Mouse (Mus musculus): ENCODE data around the gene Zmym4.

Gene Zmym4

DNA sequence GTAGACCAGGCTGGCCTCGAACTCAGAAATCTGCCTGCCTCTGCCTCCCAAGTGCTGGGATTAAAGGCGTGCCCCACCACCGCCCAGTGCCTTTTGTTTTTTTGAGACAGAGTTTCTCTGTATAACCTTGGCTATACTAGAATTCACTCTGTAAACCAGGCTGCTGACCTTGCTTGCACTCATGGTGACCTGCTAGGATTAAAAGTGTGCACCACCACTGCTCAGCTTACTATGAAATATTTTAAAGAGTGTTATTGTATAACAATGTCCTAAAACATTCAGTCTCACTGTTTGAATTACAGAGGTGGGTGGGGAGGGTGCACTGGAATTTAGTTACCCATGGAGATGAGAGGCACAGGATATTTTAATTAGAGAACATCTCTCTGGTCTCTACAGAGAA, 25.1 kb downstream of the Zmym4 start:
- DNase-seq (ENCODE audit: low spot score in 2 of 2): no peak

DNA sequence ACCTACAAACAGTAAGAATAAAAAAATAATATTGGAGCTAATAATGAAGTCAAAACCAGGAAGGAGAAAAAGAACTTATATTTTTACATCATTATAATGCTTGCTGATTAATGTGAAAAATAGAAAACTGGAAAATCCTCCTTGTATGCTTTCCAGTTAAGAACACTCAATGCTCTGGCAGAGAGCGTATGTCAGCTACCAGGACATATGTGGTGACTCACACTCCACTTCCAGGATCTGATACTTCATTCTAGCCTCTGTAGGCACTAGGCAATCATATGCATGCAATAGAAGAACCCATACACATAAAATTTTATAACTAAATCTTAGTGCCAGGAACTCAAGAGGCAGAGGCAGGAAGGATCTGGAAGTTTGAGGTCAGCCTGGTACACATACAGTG, 40.2 kb downstream of the Zmym4 start:
- DNase-seq (ENCODE audit: low spot score in 2 of 2): no peak

DNA sequence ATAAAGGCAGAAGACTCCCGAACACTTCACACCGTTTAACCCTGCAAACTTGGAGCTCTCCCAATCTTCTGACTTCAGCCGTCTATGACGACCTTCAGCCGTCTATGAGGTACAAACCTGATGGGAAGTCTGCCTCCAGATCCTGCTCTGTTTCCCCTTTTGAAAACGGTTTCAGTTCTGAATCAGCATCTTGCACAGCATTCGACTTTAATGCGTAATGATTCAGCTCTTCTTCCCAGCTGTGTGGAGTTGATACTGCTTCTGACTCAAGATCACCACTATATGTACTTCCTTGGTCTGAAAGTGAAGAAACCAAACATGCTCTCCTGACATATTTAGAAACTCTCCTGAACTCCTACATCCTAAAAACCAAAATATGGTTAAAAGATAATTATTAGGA, 78.1 kb downstream of the Zmym4 start:
- no peak for DNase-seq (ENCODE audit: low spot score in 2 of 2)

DNA sequence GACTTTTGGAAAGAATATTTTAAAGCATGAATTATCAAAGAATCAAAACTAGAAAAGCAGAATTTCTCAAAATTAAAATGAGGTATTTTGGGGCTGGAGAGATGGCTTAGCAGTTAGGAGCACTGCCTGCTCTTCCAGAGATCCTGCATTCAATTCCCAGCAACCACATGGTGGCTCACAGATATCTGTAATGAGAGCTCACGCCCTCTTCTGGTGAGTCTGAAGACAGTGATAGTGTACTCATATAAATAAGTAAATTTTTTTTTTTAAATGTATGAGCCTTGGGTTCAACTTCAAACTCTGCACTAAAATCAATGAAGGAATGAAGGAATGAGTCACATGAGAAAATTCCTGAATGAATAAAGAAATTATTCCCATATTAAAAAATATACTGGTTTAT, 82.0 kb downstream of the Zmym4 start:
- no peak for DNase-seq (ENCODE audit: low spot score in 2 of 2)

DNA sequence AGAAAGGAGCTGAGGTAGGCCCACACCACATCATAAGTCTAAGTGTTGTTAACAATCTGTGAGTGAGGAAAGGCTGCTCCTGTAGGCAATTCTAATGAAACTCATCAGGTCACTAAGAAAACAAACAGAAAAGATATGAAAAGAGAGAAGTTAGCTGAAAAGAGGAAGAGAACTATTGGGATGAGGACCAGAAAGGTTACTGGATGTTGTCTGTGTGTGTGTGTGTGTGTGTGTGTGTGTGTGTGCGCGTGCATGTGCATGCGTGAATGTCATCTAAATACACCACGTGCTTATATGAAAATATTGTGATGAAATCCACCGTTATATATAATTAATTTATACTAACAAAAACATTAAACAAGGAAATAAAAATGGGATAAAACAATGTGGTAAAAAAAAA, 84.3 kb downstream of the Zmym4 start:
- no peak for DNase-seq (ENCODE audit: low spot score in 2 of 2)

DNA sequence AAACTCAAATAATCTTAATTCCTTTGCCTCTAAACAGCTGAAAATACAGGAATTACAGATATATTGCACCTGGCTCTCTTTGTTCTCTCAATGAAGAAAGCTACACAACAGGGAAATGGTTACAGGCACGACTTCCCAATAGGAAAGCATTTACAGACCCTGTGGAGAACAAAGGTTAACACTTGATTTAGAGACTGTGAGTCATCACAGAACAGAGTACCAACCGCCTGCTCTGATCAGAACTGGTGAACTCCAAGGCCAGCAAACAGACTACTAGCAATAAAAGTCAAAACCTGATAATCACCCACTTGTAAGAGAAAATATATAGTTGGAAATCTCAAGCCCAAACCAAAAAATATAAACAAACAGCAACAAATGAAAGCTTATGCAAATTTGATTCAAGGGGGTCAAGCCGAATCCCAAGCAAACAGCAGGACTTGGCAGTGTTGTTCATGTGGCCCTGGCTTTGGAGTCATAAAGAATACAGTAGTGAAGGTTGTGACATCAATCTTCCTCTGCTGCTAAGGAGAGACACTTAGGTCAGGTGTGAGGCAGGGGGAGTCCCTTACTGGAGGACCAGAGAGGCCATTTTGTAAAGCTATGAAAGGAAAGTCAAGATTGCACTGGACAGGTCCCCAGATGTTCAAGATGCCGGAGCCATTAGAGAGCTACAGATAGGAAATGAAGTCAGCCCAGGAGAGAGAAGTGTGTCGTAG, 88.2 kb downstream of the Zmym4 start:
- DNase-seq (ENCODE audit: low spot score in 2 of 2): no peak

DNA sequence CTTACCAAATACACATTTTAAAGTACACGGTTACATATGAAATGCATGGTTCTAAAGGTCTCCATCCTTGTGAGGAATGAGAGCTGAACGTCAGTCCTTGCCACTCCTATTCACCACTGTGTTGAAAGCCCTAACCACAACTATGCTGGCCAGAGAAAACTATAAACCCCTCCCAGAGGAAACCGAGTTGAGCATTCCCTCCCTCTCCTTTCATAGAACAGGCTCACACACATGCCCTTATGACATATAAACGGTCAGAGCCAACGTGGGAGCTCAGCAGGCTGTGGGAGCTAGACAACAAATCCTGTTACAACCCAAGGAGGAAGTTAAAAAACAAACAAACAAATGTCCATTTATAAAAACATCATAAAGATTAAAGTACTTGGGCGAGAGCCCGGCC, 95.2 kb downstream of the Zmym4 start:
- no peak for DNase-seq (ENCODE audit: low spot score in 2 of 2)

DNA sequence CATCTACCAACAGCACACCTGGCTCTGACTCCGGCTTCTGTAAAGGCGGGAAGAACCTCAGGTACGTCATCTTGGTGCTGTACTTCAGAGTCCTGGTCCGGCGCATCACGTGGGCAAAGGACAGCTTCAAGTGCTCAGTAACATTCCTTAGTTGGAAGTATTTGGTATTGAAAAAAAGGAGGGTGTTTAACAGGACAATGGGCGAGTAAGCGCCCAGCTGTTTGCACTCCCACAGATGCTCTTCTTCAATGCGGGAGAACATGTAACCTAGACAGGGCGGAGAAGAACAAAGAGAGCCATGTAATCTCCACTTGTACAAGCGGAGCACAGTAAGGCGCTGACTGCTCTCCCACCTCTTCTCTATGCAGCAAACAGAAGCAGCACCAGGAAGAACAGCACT, 99.2 kb downstream of the Zmym4 start:
- DNase-seq (ENCODE audit: low spot score in 2 of 2): no peak

DNA sequence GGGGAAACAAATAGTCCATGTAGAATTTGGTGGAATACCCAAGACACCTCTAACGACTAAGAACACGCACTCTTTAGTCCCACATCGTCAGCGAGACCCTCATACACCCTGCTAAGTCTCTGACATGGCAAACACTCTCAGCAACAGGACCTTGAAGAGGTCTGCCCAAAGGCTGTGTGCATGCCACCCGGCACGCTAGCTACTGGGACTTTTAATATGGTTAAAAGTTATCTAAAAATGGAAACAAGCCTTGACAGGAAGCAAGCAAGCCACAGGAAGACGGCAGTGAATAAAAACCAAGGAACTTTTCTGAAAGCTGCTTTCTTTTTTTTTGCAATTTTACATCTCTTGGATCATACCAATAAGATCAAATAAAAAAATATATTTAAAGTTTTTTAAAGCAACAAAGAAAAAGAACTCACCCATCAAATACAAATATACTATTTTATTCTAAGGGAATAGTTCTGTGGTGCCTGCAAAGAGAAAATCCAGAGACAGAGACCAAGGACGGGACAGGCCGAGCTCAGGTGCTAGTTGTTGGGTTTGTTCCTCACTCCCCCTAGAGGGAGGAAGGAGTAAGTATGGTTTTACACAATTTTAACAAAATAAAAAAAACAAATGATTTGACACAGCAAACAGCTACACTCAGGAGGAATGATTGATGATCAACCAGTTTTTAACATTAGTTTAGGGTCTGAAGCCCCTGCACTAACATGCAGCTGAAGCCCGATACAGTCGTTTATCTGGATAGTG, 106.2 kb downstream of the Zmym4 start:
- no peak for DNase-seq (ENCODE audit: low spot score in 2 of 2)

DNA sequence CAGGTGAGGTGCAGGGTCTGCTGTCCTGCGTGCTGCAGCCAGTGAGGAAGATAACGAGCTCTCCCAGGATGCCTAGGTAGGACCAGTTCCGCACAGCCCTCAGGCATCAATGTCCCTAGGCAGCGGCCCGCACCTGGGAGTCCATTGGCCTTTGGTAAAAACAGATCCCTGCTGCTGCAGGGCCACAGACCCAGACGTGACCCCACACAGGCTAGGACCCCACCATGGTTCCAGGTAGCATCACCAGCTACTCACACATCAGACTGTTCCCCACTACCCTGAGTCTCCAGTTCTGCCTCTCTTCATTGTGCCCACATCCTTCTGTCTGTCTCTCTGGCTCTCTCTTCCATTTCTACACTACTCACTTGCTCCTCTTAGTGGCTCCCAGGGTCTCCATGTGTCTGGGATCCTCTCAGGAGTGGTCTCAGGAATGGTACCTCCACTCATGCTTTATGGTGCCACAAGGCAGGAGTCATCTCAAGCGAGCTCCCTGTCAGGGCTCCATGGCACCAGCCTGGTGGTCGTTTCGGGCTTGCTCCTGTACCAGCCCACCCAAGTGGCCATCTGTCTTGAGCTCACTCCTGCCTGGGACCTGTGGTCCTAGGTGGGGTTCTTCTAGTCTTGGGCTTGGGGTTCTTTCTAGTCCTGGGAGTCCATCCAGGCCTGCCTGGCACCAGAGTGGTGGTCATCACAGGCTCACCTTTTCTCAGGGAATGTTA, 107.5 kb downstream of the Zmym4 start:
- no peak for DNase-seq (ENCODE audit: low spot score in 2 of 2)

DNA sequence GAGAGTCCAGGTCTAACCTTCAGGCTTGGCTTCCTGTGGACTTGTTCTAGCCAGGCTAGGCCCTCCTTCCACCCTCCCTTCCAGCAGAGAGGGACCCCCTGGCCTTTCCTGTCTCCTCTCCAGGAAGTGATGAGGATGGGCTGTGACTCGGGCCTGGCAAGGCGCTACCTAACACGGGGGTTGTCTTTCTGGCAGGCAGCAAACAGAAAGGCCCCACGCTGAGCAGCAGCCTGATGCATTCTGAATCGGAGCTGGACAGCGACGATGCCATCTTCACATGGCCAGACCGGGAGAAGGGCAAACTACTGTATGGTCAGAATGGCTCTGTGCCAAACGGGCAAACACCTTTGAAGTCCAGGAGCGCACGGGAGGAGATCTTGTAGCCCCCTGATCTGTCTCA, 115.0 kb downstream of the Zmym4 start:
- DNase-seq (ENCODE audit: low spot score in 2 of 2): no peak

DNA sequence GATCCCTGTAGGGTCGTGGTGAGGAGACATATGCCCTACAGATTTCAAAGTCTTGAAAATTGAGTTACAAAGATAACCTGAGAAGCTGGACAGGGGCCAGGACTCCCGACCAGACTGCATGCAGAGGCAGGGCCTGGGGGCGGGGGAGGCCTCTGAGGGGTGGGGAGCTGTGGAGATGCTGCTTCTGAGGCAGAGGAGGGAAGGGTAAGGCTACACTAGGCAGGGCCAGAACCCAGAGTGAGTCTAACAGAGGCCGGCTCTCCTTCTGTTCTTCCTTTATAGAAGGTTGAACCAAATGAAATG, 117.2 kb downstream of the Zmym4 start:
- DNase-seq (ENCODE audit: low spot score in 2 of 2): no peak

DNA sequence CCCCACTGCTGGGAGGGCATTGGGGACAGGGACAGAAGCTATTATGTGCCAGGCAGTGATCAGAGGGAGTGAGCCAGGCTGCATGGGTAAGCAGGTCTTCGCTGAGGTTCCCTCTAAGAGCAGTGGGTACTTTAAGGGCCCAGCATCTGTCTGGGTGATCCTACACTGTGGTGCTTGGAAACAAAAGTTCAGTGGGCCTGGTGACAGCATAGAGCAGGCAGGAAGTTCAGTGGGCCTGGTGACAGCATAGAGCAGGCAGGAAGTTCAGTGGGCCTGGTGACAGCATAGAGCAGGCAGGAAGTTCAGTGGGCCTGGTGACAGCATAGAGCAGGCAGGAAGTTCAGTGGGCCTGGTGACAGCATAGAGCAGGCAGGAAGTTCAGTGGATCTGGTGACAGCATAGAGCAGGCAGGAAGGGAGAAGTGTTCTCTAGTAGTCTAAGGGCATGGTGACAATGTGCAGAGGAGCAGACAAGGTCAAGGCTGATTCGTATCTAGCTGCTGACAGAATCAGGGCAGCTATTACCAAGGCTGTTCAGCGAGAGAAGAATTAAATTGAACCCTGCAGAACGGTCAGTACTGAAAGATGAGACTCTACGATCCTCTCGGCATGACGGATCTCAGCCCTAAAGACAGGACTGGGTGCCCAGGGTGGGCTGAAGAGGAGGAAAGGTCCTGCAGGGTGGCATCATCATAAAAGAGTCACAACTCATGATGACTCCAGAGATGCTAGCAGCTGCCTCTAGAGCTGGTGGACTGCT, 117.7 kb downstream of the Zmym4 start:
- no peak for DNase-seq (ENCODE audit: low spot score in 2 of 2)

DNA sequence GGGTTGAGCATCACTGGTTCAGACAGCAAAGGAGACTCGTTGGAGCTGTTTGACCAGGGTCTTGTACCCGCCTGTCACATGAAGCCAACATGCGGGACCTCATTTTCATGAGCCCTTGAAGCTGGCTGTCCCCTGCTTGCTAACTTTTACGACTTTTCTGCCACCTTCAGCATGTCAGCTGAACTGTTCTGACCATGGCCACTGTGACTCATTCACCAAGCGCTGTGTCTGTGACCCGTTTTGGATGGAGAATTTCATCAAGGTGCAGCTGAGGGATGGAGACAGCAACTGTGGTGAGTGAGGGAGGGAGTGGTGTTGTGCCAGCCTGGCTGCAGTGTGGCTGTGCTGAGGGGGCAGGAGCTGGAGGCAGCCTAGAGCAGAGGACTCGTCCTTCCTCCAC, 121.0 kb downstream of the Zmym4 start:
- no peak for DNase-seq (ENCODE audit: low spot score in 2 of 2)

DNA sequence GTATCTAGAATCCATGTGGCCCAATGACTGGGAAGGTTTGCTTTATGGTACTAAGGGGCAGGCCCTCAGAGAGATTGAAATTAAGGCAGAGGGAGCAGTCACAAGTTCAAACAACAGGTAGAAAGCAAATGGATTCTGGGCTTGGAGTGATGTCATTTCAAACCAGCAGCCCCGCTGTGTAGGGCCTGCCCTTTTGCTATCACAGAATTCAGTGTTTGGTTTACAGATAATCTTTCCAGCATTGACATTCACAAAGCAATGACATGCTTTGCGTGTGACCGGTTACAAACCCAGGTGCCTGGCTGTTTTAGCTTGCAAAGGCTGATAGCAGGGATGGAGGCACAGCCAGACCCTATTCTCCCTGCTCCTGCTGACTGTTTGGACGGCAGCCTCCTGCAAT, 122.3 kb downstream of the Zmym4 start:
- DNase-seq (ENCODE audit: low spot score in 2 of 2): no peak

DNA sequence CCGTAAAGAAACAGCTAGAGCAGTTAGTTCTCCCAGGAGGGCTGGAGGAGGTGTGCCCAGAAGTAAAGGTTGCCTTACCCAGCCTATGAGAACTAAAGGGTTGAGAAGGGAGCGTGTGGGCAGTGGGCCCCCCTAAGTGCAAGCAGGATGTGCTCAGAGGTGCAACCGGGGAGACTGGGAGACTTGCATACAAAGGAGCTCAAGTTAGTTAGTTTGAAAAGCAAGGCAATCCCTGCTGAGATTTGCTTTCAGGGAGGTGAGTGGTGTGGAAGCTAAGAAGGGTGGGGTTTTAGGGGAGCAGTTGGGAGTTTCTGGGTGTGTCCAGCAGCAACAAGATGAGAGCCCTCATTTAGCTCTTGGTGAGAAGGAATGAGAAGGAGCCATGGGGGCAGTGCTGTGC, 125.0 kb downstream of the Zmym4 start:
- no peak for DNase-seq (ENCODE audit: low spot score in 2 of 2)

DNA sequence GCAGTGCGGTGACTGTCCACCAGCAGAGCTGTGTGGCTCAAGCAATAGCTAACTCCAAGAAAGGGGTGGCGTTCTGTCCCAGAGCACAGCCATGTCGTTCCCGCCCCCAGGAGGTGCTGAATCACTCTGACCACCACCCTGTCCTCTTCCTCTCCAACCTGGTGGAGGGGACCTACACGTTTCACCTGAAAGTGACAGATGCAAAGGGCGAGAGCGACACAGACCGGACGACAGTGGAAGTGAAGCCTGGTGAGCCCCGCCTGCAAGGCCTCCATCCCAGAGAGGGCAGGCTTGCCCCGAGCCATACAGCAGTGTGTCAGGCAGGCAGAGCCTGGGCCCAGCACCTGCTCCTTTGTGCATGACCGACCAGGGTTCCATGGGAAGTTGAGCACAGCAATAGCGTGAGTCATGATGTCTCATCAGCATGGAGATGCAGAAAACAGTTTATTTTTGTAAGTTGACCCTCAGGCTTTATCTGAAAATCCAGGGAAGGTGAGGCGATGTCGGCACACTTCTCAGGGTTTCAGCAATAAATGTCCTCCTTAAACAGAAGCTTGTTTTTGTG, 126.9 kb downstream of the Zmym4 start:
- no peak for DNase-seq (ENCODE audit: low spot score in 2 of 2)

DNA sequence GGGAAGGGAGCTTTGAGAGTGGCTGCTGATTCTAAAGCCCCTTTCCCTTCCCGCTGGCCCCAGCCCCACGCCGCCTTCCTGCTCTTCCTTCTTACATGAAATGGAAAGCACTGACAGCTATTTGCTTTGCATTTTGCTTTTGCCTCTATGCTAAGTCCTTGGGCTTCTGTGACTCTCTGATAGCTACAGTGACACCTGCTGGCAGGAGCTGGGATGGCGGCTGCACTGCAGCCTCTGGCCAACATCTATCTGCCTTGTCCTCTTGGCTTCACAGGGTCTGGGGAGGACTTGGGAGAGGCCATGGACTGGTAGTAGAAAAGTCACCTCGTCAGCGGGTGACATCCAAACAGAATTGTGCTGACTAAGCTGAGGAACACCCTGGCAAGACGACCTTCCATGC, 128.1 kb downstream of the Zmym4 start:
- DNase-seq (ENCODE audit: low spot score in 2 of 2): peak; percentile 46 to 69

DNA sequence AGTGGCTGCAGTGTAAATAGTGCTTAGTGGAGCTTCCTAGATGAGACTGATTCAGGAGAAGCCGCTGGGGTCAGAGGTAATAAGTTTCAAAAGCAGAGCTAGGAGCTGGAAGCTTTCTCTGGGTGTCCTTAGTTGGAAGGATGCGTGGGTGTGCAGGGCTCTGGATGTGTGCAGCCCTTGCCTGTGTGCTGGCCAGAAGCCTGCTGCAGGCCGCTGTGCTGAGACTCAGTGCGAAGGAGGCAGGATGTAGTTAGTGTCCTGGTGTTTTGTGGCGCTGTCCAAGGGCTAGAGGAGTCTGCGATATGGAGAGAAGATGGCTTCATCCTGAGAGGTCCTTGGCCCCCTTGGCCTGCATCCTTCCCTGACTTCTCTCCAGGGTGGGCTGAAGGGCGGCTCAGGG, 129.1 kb downstream of the Zmym4 start:
- DNase-seq (ENCODE audit: low spot score in 2 of 2): no peak

DNA sequence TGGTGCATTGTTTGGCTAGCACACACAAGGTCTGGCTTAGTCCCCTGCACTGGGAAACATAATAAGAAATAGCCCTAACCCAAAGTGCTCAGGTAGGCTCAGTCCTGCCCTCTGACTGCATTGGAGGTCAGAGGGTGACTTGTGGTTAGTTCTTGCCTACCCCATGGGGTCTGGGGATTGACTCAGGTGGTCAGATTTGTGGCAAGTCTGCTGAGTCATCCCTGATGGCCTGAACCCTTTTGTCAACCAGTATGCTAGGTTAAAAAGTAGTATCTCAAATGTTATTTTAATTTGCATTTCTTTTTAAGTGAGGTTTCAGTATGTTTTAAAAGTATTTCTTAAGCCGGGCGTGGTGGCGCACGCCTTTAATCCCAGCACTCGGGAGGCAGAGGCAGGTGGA, 136.8 kb downstream of the Zmym4 start:
- no peak for DNase-seq (ENCODE audit: low spot score in 2 of 2)

DNA sequence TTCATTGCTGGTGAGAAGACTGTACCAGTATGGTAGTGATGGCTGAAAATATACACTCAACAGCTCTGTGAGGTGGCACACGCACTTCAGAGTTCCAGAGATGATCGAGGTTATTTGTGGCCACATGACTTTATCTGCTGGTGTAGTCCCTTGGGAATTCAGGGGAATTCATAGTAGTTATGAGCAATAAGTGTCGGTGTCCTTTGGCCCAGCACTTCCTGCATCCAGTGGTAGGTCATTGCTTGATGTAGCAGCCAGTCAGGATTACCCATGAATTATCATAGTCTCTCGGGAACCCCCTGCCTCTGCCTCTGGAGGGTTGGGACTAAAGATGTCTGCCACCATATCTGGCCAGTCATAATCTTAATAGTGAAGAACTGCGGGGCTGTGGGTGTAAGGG, 144.0 kb downstream of the Zmym4 start:
- no peak for DNase-seq (ENCODE audit: low spot score in 2 of 2)

All from spleen, postnatal 14 days (tissue).